In the genomic region with DNA sequence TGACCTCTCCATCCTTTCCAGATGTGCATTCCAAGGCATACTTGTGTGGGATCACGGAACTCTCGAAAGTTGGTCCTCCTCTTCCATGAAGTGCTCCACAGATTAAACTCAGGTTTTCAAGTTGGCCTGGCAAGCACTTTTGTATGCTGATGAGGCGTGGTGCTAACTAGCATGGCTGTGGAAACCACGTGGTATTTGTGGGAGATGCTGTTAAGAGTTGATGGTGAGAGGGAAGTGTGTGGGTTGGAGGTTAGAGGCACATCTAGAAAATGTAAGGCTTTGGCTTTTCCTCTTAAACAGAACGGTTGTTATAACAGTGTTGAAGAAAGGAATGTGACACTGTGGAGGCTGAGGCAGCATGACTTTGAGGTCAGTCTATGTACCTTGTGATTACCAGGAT, we compare ENCODE assay signal across 21 mouse cellular contexts. TPM values are rescaled to one million over a fixed set of nuclear protein-coding genes. Genes with fewer than 3 reads are reported as not detected.
DNase-seq lines count a peak whose midpoint lies in the region; ATAC-seq lines count a peak whose summit lies in the region.
"Had no signal": no experiment of that assay in that cellular context is flagged by ENCODE, and none has a peak within 500 bp of the region (broad histone marks: within the 10 kb centered on the region; RNA-seq: fewer than 3 reads in every experiment).

No protein-coding gene starts in this region.

- intact Hi-C loops in heart, postnatal 14 days (cut with DNase I): loop anchor here (10.0 kb wide), 1 partner anchor 306 kb away; the partner anchor contains the start of gene Fbxl22

- peak; percentile 51 for DNase-seq in heart, adult 11 months
- DNase-seq in heart, postnatal 14 days: no peak
- peak; percentile 64 for DNase-seq in CD4-positive, CD25-positive, alpha-beta regulatory T cell, adult 2 months (ENCODE audit: low read depth, low spot score)
- DNase-seq in induced T-regulatory cell, adult 2 months (ENCODE audit: low read depth): peak; percentile 49
- DNase-seq in adrenal gland, adult 8-10 months: no peak
- DNase-seq in adipocyte (ENCODE audit: low spot score): no peak
- DNase-seq: adrenal gland, postnatal 10 days; cerebellum, adult 11-12 months; cerebellum, postnatal 10 days; embryo, embryonic 11 days; gastrocnemius, postnatal 14 days; heart, postnatal 4 days; kidney, adult 8-10 months had no signal

- ATAC-seq in activated CD4-positive, CD25-positive, alpha-beta regulatory T cell, adult 4 months: peak; percentile 85
- ATAC-seq in erythroid progenitor cell, adult 5-6 weeks (replicated peaks; ENCODE audit: low FRiP score, poor library complexity, severe bottlenecking): no peak
- ATAC-seq: forebrain, embryonic 15.5 days; hindbrain, postnatal 0 days; intestine, embryonic 16.5 days had no signal

RNA-seq across cellular contexts. Expression of gene Aph1c, which starts 13.5 kb away (rescaled TPM):
- total RNA-seq in heart, postnatal 14 days (2021): 1 to 10 TPM; 1.0 to 1.9 TPM
- 1 to 10 TPM in 1 of 2 experiments, not detected in 1; 1.2 TPM for polyA plus RNA-seq in activated CD4-positive, CD25-positive, alpha-beta regulatory T cell, adult 4 months (2017; shearing (Covaris generic))
- total RNA-seq in adrenal gland, adult 8-10 months (2022): 10 to 100 TPM in 1 of 4 experiments, 1 to 10 TPM in 3; 7.1 to 10.7 (median 8.0) TPM
- total RNA-seq in erythroid progenitor cell, adult 5-6 weeks (2015; ENCODE audit: low replicate concordance): 1.7 and 11.5 TPM in 2 replicates
- total RNA-seq in erythroid progenitor cell, adult 5-6 weeks (2017; ENCODE audit: low replicate concordance): 3.0 TPM in 1 of 2 replicates, not detected in the other
- polyA plus RNA-seq: erythroblast, embryonic 14.5 days; G1E had no signal

RNA-seq across cellular contexts. Expression of gene Gm10647, which starts 24.2 kb away (rescaled TPM):
- total RNA-seq in heart, postnatal 14 days (2021): under 1 TPM; 0.15 to 0.36 TPM
- not detected for polyA plus RNA-seq in activated CD4-positive, CD25-positive, alpha-beta regulatory T cell, adult 4 months (2017; shearing (Covaris generic))
- under 1 TPM; 0.20 to 0.62 (median 0.36) TPM for total RNA-seq in adrenal gland, adult 8-10 months (2022)
- not detected in 2 replicates for total RNA-seq in erythroid progenitor cell, adult 5-6 weeks (2015; ENCODE audit: low replicate concordance)
- total RNA-seq in erythroid progenitor cell, adult 5-6 weeks (2017; ENCODE audit: low replicate concordance): not detected in 2 replicates
- polyA plus RNA-seq: C2C12; erythroblast, embryonic 14.5 days; G1E had no signal

RNA-seq across cellular contexts. Expression of gene Aph1b, which starts 25.7 kb away (rescaled TPM):
- 1 to 10 TPM; 5.8 to 7.0 TPM for total RNA-seq in heart, postnatal 14 days (2021)
- 1 to 10 TPM in 1 of 2 experiments, under 1 TPM in 1; 0.63 to 2.2 TPM for polyA plus RNA-seq in activated CD4-positive, CD25-positive, alpha-beta regulatory T cell, adult 4 months (2017; shearing (Covaris generic))
- 1 to 10 TPM; 7.3 to 9.7 (median 8.5) TPM for total RNA-seq in adrenal gland, adult 8-10 months (2022)
- total RNA-seq in erythroid progenitor cell, adult 5-6 weeks (2015; ENCODE audit: low replicate concordance): 2.1 and 2.5 TPM in 2 replicates
- total RNA-seq in erythroid progenitor cell, adult 5-6 weeks (2017; ENCODE audit: low replicate concordance): 0.61 and 0.77 TPM in 2 replicates

Comparison
In these comparisons a context has a peak if more than half of its experiments do, and no peak if none do; other contexts are left out.
1. DNase-seq: peak in heart, adult 11 months (single experiment), CD4-positive, CD25-positive, alpha-beta regulatory T cell, adult 2 months (single experiment) and induced T-regulatory cell, adult 2 months (single experiment); none in heart, postnatal 14 days (0 of 2), adrenal gland, adult 8-10 months (single experiment) and adipocyte (single experiment).